Mouse (Mus musculus): ENCODE data around the gene Tram1l1. TPM values are rescaled to one million over a fixed set of nuclear protein-coding genes. Genes with fewer than 3 reads are reported as not detected.
"Not testable (repeated sequence)": the region's sequence is repeated elsewhere in the genome, so short reads cannot be mapped to it uniquely, and the experiment has no call there.

Tram1l1 gene
- 49.2 and 49.6 TPM in 2 replicates for polyA plus RNA-seq (2015; fragmentation: Nextera tagmentation; extraction: Ambion mirVana)

GRCm38 (mm10) chr3:124320821-124321576 is at the start of gene Tram1l1:
Gene Tram1l1 (plus strand): TSS chr3:124320855.
- peak; percentile 97 for ATAC-seq (ENCODE audit: low FRiP score)
- no peaks in the 10 kb centered on the region for H3K27me3 ChIP-seq
- H3K9me3 ChIP-seq = no peaks in the 10 kb centered on the region
- peak within 1 kb of the TSS; percentile 79 for H3K9ac ChIP-seq
- peak within 1 kb of the TSS; percentile 76 for H3K4me2 ChIP-seq
- H3K4me1 ChIP-seq (replicated peaks) = peaks cover 32% of the 10 kb centered on the region
- under 1% methylated on average over 53 of the region's 53 CpGs for WGBS
- H3K36me3 ChIP-seq = peaks cover 5% of the 10 kb centered on the region; the same call in 1 of the 2 replicates
- H3K4me3 ChIP-seq = peak within 1 kb of the TSS; percentile 65
- peak within 1 kb of the TSS; percentile 92 for H3K27ac ChIP-seq

GRCm38 (mm10) chr3:124271229-124271628 is 49.4 kb upstream of the Tram1l1 start:
- Histone ChIP-seq H3K27ac (no peak overlapping the region), H3K9me3 (no peaks in the 10 kb centered on the region), H3K4me1 (replicated peaks) (no peaks in the 10 kb centered on the region), H3K27me3 (no peaks in the 10 kb centered on the region), H3K36me3 (no peaks in the 10 kb centered on the region), H3K4me3 (no peak overlapping the region), H3K4me2 (no peak overlapping the region), H3K9ac (no peak overlapping the region)
- WGBS = 66% methylated on average over 4 of the region's 4 CpGs
- no peak for ATAC-seq (ENCODE audit: low FRiP score)

- no peaks in the 10 kb centered on the region for H3K27me3 ChIP-seq
- no peak for ATAC-seq (ENCODE audit: low FRiP score)
These were observed 49.0 kb upstream of the Tram1l1 start for GRCm38 (mm10) chr3:124271668-124272067.

GRCm38 (mm10) chr3:124272465-124273089 is 48.1 kb upstream of the Tram1l1 start:
- H3K4me1 ChIP-seq (replicated peaks) = no peaks in the 10 kb centered on the region
- no peak overlapping the region for H3K9ac ChIP-seq
- no peak overlapping the region for H3K27ac ChIP-seq
- H3K36me3 ChIP-seq = no peaks in the 10 kb centered on the region
- peak; percentile 53; the same call in 1 of the 2 replicates for ATAC-seq (ENCODE audit: low FRiP score)
- no peaks in the 10 kb centered on the region for H3K9me3 ChIP-seq
- H3K4me2 ChIP-seq = no peak overlapping the region
- H3K27me3 ChIP-seq = no peaks in the 10 kb centered on the region
- 60% methylated on average over 2 of the region's 2 CpGs for WGBS
- no peak overlapping the region for H3K4me3 ChIP-seq

More at GRCm38 (mm10) chr3:124271668-124272067, 49.0 kb upstream of the Tram1l1 start:
- Histone ChIP-seq H3K9ac (no peak overlapping the region), H3K36me3 (no peaks in the 10 kb centered on the region), H3K4me2 (no peak overlapping the region), H3K9me3 (no peaks in the 10 kb centered on the region), H3K27ac (no peak overlapping the region), H3K4me1 (replicated peaks) (no peaks in the 10 kb centered on the region), H3K4me3 (no peak overlapping the region)
- 70% methylated on average over 3 of the region's 3 CpGs for WGBS

GRCm38 (mm10) chr3:124274928-124275609 is 45.6 kb upstream of the Tram1l1 start:
- Histone ChIP-seq H3K9ac (peak overlapping the region; percentile 53; the same call in 1 of the 2 replicates), H3K4me2 (peak overlapping the region; percentile 31; the same call in 1 of the 2 replicates)
- H3K4me3 ChIP-seq; H3K27ac ChIP-seq; H3K27me3 ChIP-seq; H3K9me3 ChIP-seq; H3K36me3 ChIP-seq; H3K4me1 ChIP-seq (replicated peaks): not testable (repeated sequence)
- WGBS = 13% methylated on average over 13 of the region's 13 CpGs
- ATAC-seq (ENCODE audit: low FRiP score) = peak; percentile 70

- not testable (repeated sequence) for H3K27me3 ChIP-seq; H3K4me1 ChIP-seq (replicated peaks); H3K9ac ChIP-seq; H3K4me2 ChIP-seq; H3K36me3 ChIP-seq; H3K4me3 ChIP-seq; ATAC-seq (ENCODE audit: low FRiP score); H3K27ac ChIP-seq; H3K9me3 ChIP-seq
- WGBS = 50% methylated on average over 7 of the region's 7 CpGs
These were observed 31.7 kb upstream of the Tram1l1 start for GRCm38 (mm10) chr3:124288936-124289335.

GRCm38 (mm10) chr3:124319254-124319653 is 1.4 kb upstream of the Tram1l1 start:
- whole genome bisulfite sequencing = 78% methylated on average over 4 of the region's 4 CpGs
- Histone ChIP-seq H3K9ac (no peak overlapping the region), H3K4me2 (no peak overlapping the region), H3K9me3 (no peaks in the 10 kb centered on the region), H3K4me3 (no peak overlapping the region), H3K36me3 (peaks cover 3% of the 10 kb centered on the region; the same call in 1 of the 2 replicates), H3K4me1 (replicated peaks) (peaks cover 27% of the 10 kb centered on the region), H3K27ac (peak overlapping the region; percentile 74; the same call in 1 of the 2 replicates), H3K27me3 (no peaks in the 10 kb centered on the region)
- ATAC-seq (ENCODE audit: low FRiP score) = no peak

- WGBS = 14% methylated on average over 2 of the region's 2 CpGs
- H3K4me2 ChIP-seq = peak overlapping the region; percentile 76
- peaks cover 5% of the 10 kb centered on the region; the same call in 1 of the 2 replicates for H3K36me3 ChIP-seq
- no peaks in the 10 kb centered on the region for H3K27me3 ChIP-seq
- H3K9ac ChIP-seq = peak overlapping the region; percentile 79
- peak overlapping the region; percentile 65 for H3K4me3 ChIP-seq
- peak overlapping the region; percentile 92 for H3K27ac ChIP-seq
- H3K4me1 ChIP-seq (replicated peaks) = peaks cover 30% of the 10 kb centered on the region
- no peaks in the 10 kb centered on the region for H3K9me3 ChIP-seq
- ATAC-seq (ENCODE audit: low FRiP score) = peak; percentile 37
These were observed 257 bp upstream of the Tram1l1 start for GRCm38 (mm10) chr3:124320398-124320797.

- H3K4me1 ChIP-seq (replicated peaks) = no peaks in the 10 kb centered on the region
- H3K4me2 ChIP-seq = no peak overlapping the region
- no peak overlapping the region for H3K4me3 ChIP-seq
- no peaks in the 10 kb centered on the region for H3K9me3 ChIP-seq
- no peak for ATAC-seq (ENCODE audit: low FRiP score)
- H3K36me3 ChIP-seq = no peaks in the 10 kb centered on the region
- H3K9ac ChIP-seq = no peak overlapping the region
- no peaks in the 10 kb centered on the region for H3K27me3 ChIP-seq
- no peak overlapping the region for H3K27ac ChIP-seq
These were observed 25.8 kb downstream of the Tram1l1 start for GRCm38 (mm10) chr3:124346445-124346844.

- H3K9me3 ChIP-seq = no peaks in the 10 kb centered on the region
- H3K4me2 ChIP-seq = no peak overlapping the region
- no peaks in the 10 kb centered on the region for H3K4me1 ChIP-seq (replicated peaks)
- no peak for ATAC-seq (ENCODE audit: low FRiP score)
- 82% methylated on average over 3 of the region's 3 CpGs for WGBS
- H3K4me3 ChIP-seq = no peak overlapping the region
- H3K27me3 ChIP-seq = no peaks in the 10 kb centered on the region
- H3K27ac ChIP-seq = no peak overlapping the region
- H3K36me3 ChIP-seq = no peaks in the 10 kb centered on the region
- no peak overlapping the region for H3K9ac ChIP-seq
These were observed 36.9 kb downstream of the Tram1l1 start for GRCm38 (mm10) chr3:124357533-124357932.

GRCm38 (mm10) chr3:124372031-124372430 is 51.4 kb downstream of the Tram1l1 start:
- WGBS = 98% methylated on average over 2 of the region's 2 CpGs

More at GRCm38 (mm10) chr3:124372031-124372430, 51.4 kb downstream of the Tram1l1 start:
- Histone ChIP-seq H3K9ac (no peak overlapping the region), H3K27me3 (no peaks in the 10 kb centered on the region), H3K36me3 (no peaks in the 10 kb centered on the region), H3K4me2 (no peak overlapping the region), H3K9me3 (no peaks in the 10 kb centered on the region), H3K4me1 (replicated peaks) (no peaks in the 10 kb centered on the region), H3K27ac (no peak overlapping the region), H3K4me3 (no peak overlapping the region)
- ATAC-seq (ENCODE audit: low FRiP score) = no peak

Measured in hindbrain, embryonic 13.5 days (tissue).